Mouse (Mus musculus) heart, embryonic 15.5 days (tissue): ENCODE measurements at regions not wholly inside any gene's neighbourhood (a gene's known extent, or its start where the extent isn't known, plus 50 kb on each side); places are given as distances from the start of the nearest gene placed in this dataset.
"Not testable (repeated sequence)": the region's sequence is repeated elsewhere in the genome, so short reads cannot be mapped to it uniquely, and the experiment has no call there.

Experiments used
- ATAC-seq: fragments of 200-750 bp; cut with Nextera tagmentation; replicated peaks from 2 replicates; pipeline ENCODE4 v1.8.0; 2017; ENCODE audit warnings: low read depth, moderate TSS enrichment; ENCODE audit not compliant: insufficient number of reproducible peaks, insufficient read depth, low FRiP score
- H3K27ac ChIP-seq: fragments of 300-500 bp; sonication (generic); 2 replicates; pipeline ENCODE4 v1.5.1; 2015; ENCODE audit warnings: mild to moderate bottlenecking, inconsistent platforms
- H3K27me3 ChIP-seq: fragments of 300-500 bp; sonication (generic); 2 replicates; pipeline ENCODE4 v1.6.1; 2015; ENCODE audit warnings: inconsistent platforms
- H3K36me3 ChIP-seq: fragments of 300-500 bp; sonication (generic); 2 replicates; pipeline ENCODE4 v1.6.1; 2015; ENCODE audit warnings: mild to moderate bottlenecking, inconsistent platforms
- H3K4me1 ChIP-seq: fragments of 300-500 bp; sonication (generic); replicated peaks from 2 replicates; pipeline ENCODE4 v1.6.1; 2015; ENCODE audit warnings: inconsistent platforms
- H3K4me2 ChIP-seq: fragments of 300-500 bp; sonication (generic); 2 replicates; pipeline ENCODE4 v1.6.1; 2015; ENCODE audit warnings: inconsistent platforms, mild to moderate bottlenecking, moderate library complexity
- H3K4me3 ChIP-seq: fragments of 300-500 bp; sonication (generic); 2 replicates; pipeline ENCODE4 v1.5.1; 2015; ENCODE audit warnings: mild to moderate bottlenecking, inconsistent platforms
- H3K9ac ChIP-seq: fragments of 300-500 bp; sonication (generic); 2 replicates; pipeline ENCODE4 v1.6.1; 2015; ENCODE audit warnings: mild to moderate bottlenecking, inconsistent platforms
- H3K9me3 ChIP-seq: fragments of 300-500 bp; sonication (generic); replicated peaks from 2 replicates; pipeline ENCODE4 v1.6.1; 2016; ENCODE audit warnings: inconsistent platforms
- WGBS: fragments of 180-500 bp; shearing (Covaris S2); methylation state at CpG from one replicate; pipeline ENCODE4 v1.1.7; 2015; ENCODE audit warnings: mixed read lengths; 5-methylcytosine and 5-hydroxymethylcytosine counted together

GRCm38 (mm10) chr16:12811088-12811487 lies 298.4 kb upstream of the Ercc4 start:
- Histone ChIP-seq H3K9me3 (no peaks in the 10 kb centered on the region), H3K4me3 (no peak overlapping the region), H3K36me3 (no peaks in the 10 kb centered on the region), H3K4me1 (no peaks in the 10 kb centered on the region), H3K9ac (no peak overlapping the region), H3K27ac (no peak overlapping the region), H3K27me3 (no peaks in the 10 kb centered on the region), H3K4me2 (no peak overlapping the region)
- no peak for ATAC-seq
- WGBS: 76% methylated on average over 2 of the region's 2 CpGs

- 73% methylated on average over 6 of the region's 6 CpGs for WGBS
- no peak overlapping the region for H3K27ac ChIP-seq
Observed at GRCm38 (mm10) chr16:12824646-12825045, 284.8 kb upstream of the Ercc4 start.

GRCm38 (mm10) chr16:12826222-12826621 lies 283.3 kb upstream of the Ercc4 start:
- H3K4me1 ChIP-seq: no peaks in the 10 kb centered on the region
- no peak; the same call in 1 of the 2 replicates for ATAC-seq
- 40% methylated on average over 8 of the region's 8 CpGs for WGBS

More at GRCm38 (mm10) chr16:12824646-12825045, 284.8 kb upstream of the Ercc4 start:
- no peak for ATAC-seq
- no peak overlapping the region for H3K9ac ChIP-seq
- no peak overlapping the region for H3K4me3 ChIP-seq
- H3K27me3 ChIP-seq: no peaks in the 10 kb centered on the region
- H3K9me3 ChIP-seq: no peaks in the 10 kb centered on the region
- H3K4me2 ChIP-seq: no peak overlapping the region
- no peaks in the 10 kb centered on the region for H3K4me1 ChIP-seq
- no peaks in the 10 kb centered on the region for H3K36me3 ChIP-seq

GRCm38 (mm10) chr16:12831308-12831707 lies 278.2 kb upstream of the Ercc4 start:
- H3K4me1 ChIP-seq, H3K27ac ChIP-seq, H3K27me3 ChIP-seq, H3K4me3 ChIP-seq, H3K9ac ChIP-seq, ATAC-seq, H3K9me3 ChIP-seq, H3K4me2 ChIP-seq, H3K36me3 ChIP-seq: not testable (repeated sequence)
- 40% methylated on average over 1 of the region's 1 CpGs for WGBS

More at GRCm38 (mm10) chr16:12826222-12826621, 283.3 kb upstream of the Ercc4 start:
- H3K4me2 ChIP-seq: no peak overlapping the region
- no peak overlapping the region for H3K4me3 ChIP-seq
- H3K9me3 ChIP-seq: no peaks in the 10 kb centered on the region
- no peak overlapping the region for H3K9ac ChIP-seq
- H3K27me3 ChIP-seq: no peaks in the 10 kb centered on the region
- H3K36me3 ChIP-seq: no peaks in the 10 kb centered on the region
- no peak overlapping the region for H3K27ac ChIP-seq

- Histone ChIP-seq H3K9me3 (no peaks in the 10 kb centered on the region), H3K4me3 (no peak overlapping the region), H3K4me1 (no peaks in the 10 kb centered on the region), H3K36me3 (no peaks in the 10 kb centered on the region), H3K4me2 (no peak overlapping the region), H3K27ac (no peak overlapping the region), H3K9ac (no peak overlapping the region), H3K27me3 (no peaks in the 10 kb centered on the region)
- WGBS: 68% methylated on average over 1 of the region's 1 CpGs
- ATAC-seq: no peak
Observed at GRCm38 (mm10) chr16:12856356-12856755, 253.1 kb upstream of the Ercc4 start.

GRCm38 (mm10) chr16:12859714-12860355 lies 249.6 kb upstream of the Ercc4 start:
- ATAC-seq: no peak
- 56% methylated on average over 5 of the region's 5 CpGs for WGBS
- Histone ChIP-seq H3K36me3 (no peaks in the 10 kb centered on the region), H3K4me2 (no peak overlapping the region), H3K27me3 (no peaks in the 10 kb centered on the region), H3K4me1 (no peaks in the 10 kb centered on the region), H3K9ac (no peak overlapping the region), H3K27ac (no peak overlapping the region), H3K4me3 (no peak overlapping the region), H3K9me3 (no peaks in the 10 kb centered on the region)

GRCm38 (mm10) chr16:12862561-12862960 lies 246.9 kb upstream of the Ercc4 start:
- H3K4me2 ChIP-seq: no peak overlapping the region
- H3K27me3 ChIP-seq: no peaks in the 10 kb centered on the region
- H3K36me3 ChIP-seq: no peaks in the 10 kb centered on the region
- 46% methylated on average over 5 of the region's 5 CpGs for WGBS
- H3K9me3 ChIP-seq: no peaks in the 10 kb centered on the region
- H3K27ac ChIP-seq: no peak overlapping the region
- no peak for ATAC-seq
- no peak overlapping the region for H3K9ac ChIP-seq
- no peak overlapping the region for H3K4me3 ChIP-seq
- H3K4me1 ChIP-seq: no peaks in the 10 kb centered on the region

- 75% methylated on average over 5 of the region's 5 CpGs for WGBS
- H3K4me1 ChIP-seq, H3K27ac ChIP-seq, H3K9me3 ChIP-seq, H3K4me3 ChIP-seq, H3K27me3 ChIP-seq, H3K9ac ChIP-seq, H3K4me2 ChIP-seq, H3K36me3 ChIP-seq, ATAC-seq: not testable (repeated sequence)
Observed at GRCm38 (mm10) chr16:12878326-12878725, 231.2 kb upstream of the Ercc4 start.

- no peak overlapping the region for H3K4me2 ChIP-seq
- H3K36me3 ChIP-seq: no peaks in the 10 kb centered on the region
- H3K27me3 ChIP-seq: no peaks in the 10 kb centered on the region
- no peak overlapping the region for H3K9ac ChIP-seq
- no peak overlapping the region for H3K4me3 ChIP-seq
- H3K27ac ChIP-seq: no peak overlapping the region
- H3K4me1 ChIP-seq: no peaks in the 10 kb centered on the region
- no peak for ATAC-seq
- no peaks in the 10 kb centered on the region for H3K9me3 ChIP-seq
- 70% methylated on average over 8 of the region's 8 CpGs for WGBS
Observed at GRCm38 (mm10) chr16:12880011-12880410, 229.5 kb upstream of the Ercc4 start.

- Histone ChIP-seq H3K4me3 (no peak overlapping the region), H3K27ac (no peak overlapping the region), H3K36me3 (no peaks in the 10 kb centered on the region), H3K4me2 (no peak overlapping the region), H3K27me3 (no peaks in the 10 kb centered on the region), H3K9me3 (no peaks in the 10 kb centered on the region), H3K9ac (no peak overlapping the region), H3K4me1 (no peaks in the 10 kb centered on the region)
- no peak for ATAC-seq
- 91% methylated on average over 7 of the region's 7 CpGs for WGBS
Observed at GRCm38 (mm10) chr16:12880481-12880880, 229.0 kb upstream of the Ercc4 start.

GRCm38 (mm10) chr16:12882690-12883089 lies 226.8 kb upstream of the Ercc4 start:
- no peak for ATAC-seq
- peaks cover 6% of the 10 kb centered on the region for H3K4me1 ChIP-seq
- WGBS: 58% methylated on average over 1 of the region's 1 CpGs

GRCm38 (mm10) chr16:12884556-12884955 lies 224.9 kb upstream of the Ercc4 start:
- no peak overlapping the region for H3K4me2 ChIP-seq
- no peaks in the 10 kb centered on the region for H3K36me3 ChIP-seq
- 30% methylated on average over 3 of the region's 3 CpGs for WGBS
- H3K27me3 ChIP-seq: no peaks in the 10 kb centered on the region
- peaks cover 6% of the 10 kb centered on the region for H3K4me1 ChIP-seq
- no peak overlapping the region for H3K27ac ChIP-seq
- no peak for ATAC-seq
- no peak overlapping the region for H3K9ac ChIP-seq
- H3K4me3 ChIP-seq: no peak overlapping the region
- no peaks in the 10 kb centered on the region for H3K9me3 ChIP-seq

More at GRCm38 (mm10) chr16:12882690-12883089, 226.8 kb upstream of the Ercc4 start:
- no peaks in the 10 kb centered on the region for H3K9me3 ChIP-seq
- no peak overlapping the region for H3K27ac ChIP-seq
- no peak overlapping the region for H3K4me2 ChIP-seq
- H3K36me3 ChIP-seq: no peaks in the 10 kb centered on the region
- no peak overlapping the region for H3K9ac ChIP-seq
- no peak overlapping the region for H3K4me3 ChIP-seq
- H3K27me3 ChIP-seq: no peaks in the 10 kb centered on the region
